Mouse (Mus musculus): ENCODE measurements around the gene Plxdc1. TPM values are rescaled to one million over a fixed set of nuclear protein-coding genes. Genes with fewer than 3 reads are reported as not detected.

Gene Plxdc1
- polyA plus RNA-seq, 1 experiment from 2014 or later = 0.40 TPM

DNA sequence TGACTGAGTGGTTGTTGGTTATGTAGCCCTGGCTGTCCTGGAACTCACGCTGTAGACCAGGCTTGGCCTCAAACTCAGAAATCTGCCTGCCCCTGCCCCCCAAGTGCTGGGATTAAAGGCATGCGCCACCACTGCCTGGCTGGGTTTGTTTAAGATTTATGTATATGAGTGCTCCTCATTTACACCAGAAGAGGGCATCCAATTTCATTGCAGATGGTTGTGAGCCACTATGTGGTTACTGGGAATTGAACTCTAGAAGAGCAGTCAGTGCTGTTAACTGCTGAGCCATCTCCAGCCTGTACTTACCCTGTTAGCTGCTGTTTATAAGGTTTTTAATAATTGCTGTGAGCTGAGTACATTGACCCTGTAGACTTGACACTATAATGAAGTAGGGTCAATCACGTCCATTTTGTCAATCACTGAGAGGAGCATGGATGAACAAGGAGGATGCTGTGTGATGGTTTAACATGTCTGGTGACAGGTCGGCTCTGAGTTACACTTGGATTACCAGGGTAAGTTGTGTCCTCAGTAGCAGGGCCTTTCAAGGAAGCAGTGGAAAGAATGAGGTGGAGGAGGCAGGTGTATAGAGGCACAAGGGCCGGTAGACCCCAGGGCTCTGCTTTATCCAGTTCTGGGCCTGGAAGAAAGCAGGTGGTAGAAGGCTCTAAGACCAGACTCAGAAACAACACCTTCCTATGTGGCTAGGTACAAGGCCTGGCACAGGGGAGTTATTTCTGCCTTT, 44.6 kb upstream of the Plxdc1 start:
- Histone ChIP-seq H3K27ac (replicated peaks) (0 out of 2 replicates have a peak overlapping the region, but pooled peaks have one; percentile 13), H3K27me3 (ENCODE audit: control insufficient read depth, insufficient read depth, low read length) (no peaks in the 10 kb centered on the region), H3K9me3 (ENCODE audit: control insufficient read depth, low read length) (no peaks in the 10 kb centered on the region), H3K9ac (ENCODE audit: low read length) (no peak overlapping the region), H3K4me2 (replicated peaks; ENCODE audit: low read depth) (no peak overlapping the region), H3K36me3 (ENCODE audit: control insufficient read depth, insufficient read depth, low read length) (peaks cover 12% of the 10 kb centered on the region), H3K4me3 (ENCODE audit: low read depth, low read length) (no peak overlapping the region), H3K4me1 (replicated peaks; ENCODE audit: control insufficient read depth, insufficient read depth) (peaks cover 2% of the 10 kb centered on the region; the same call in 1 of the 2 replicates)
- ATAC-seq (ENCODE audit: low FRiP score, low TSS enrichment) = no peak
- TF ChIP-seq CTCF (IDR thresholded peaks at IDR 0.05; ENCODE audit: low read depth) (peak; percentile 53), EP300 (optimal IDR thresholded peaks at IDR 0.05) (no peak)
- DNase-seq (ENCODE audit: low spot score) = no peak
- 46% methylated on average over 5 of the region's 5 CpGs for WGBS

DNA sequence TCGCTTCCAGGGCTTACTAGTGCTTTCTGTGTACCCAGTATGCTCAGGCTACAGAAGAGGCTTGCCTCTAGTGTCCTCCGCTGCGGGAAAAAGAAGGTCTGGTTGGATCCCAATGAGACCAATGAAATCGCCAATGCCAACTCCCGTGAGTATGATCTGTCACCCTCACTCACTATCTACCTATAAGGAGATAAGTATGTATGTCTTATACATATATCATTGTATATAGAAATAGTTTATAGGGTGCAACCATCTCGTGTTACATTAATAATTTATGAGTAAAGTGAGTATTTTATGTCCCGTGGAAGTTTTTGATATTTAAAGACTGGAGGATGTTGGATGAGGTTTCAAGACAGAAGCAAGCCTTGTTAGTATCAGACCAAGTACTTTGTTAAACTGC, 41.5 kb upstream of the Plxdc1 start:
- Histone ChIP-seq H3K36me3 (ENCODE audit: control insufficient read depth, insufficient read depth, low read length) (peaks cover 12% of the 10 kb centered on the region), H3K4me3 (ENCODE audit: low read depth, low read length) (peak overlapping the region; percentile 95), H3K4me2 (replicated peaks; ENCODE audit: low read depth) (peak overlapping the region; percentile 79), H3K27me3 (ENCODE audit: control insufficient read depth, insufficient read depth, low read length) (no peaks in the 10 kb centered on the region), H3K27ac (replicated peaks) (no peak overlapping the region), H3K4me1 (replicated peaks; ENCODE audit: control insufficient read depth, insufficient read depth) (no peaks in the 10 kb centered on the region), H3K9me3 (ENCODE audit: control insufficient read depth, low read length) (no peaks in the 10 kb centered on the region), H3K9ac (ENCODE audit: low read length) (peak overlapping the region; percentile 100)
- ATAC-seq (ENCODE audit: low FRiP score, low TSS enrichment) = no peak
- TF ChIP-seq EP300 (optimal IDR thresholded peaks at IDR 0.05) (no peak), CTCF (IDR thresholded peaks at IDR 0.05; ENCODE audit: low read depth) (no peak)
- DNase-seq (ENCODE audit: low spot score) = no peak
- WGBS = 13% methylated on average over 7 of the region's 7 CpGs

DNA sequence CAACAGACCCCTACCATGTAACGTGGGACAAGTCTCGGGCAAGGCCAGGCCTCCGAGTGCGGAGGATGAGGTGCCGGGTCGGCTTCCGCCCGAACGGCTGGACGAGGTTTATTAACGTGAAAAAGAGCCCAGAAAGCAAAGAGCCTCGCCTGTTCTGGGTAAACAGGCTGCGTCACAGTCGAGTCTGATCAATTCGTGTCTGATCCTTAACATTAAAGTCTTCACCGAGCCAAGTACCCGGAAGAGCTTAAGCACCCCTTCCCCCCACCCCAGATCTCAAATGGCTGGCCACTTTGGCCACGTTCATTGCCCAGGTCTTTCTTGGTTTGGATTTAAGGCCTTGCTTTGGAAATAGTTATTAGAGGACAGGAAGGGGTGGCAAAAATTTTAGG, 41.0 kb upstream of the Plxdc1 start:
- WGBS = 0% methylated on average over 18 of the region's 18 CpGs
- DNase-seq (ENCODE audit: low spot score) (no peak), ATAC-seq (ENCODE audit: low FRiP score, low TSS enrichment) (peak; percentile 0; the same call in 1 of the 2 replicates)
- Histone ChIP-seq H3K9ac (ENCODE audit: low read length) (peak overlapping the region; percentile 100), H3K27ac (replicated peaks) (peak overlapping the region; percentile 91), H3K9me3 (ENCODE audit: control insufficient read depth, low read length) (no peaks in the 10 kb centered on the region), H3K36me3 (ENCODE audit: control insufficient read depth, insufficient read depth, low read length) (peaks cover 12% of the 10 kb centered on the region), H3K4me3 (ENCODE audit: low read depth, low read length) (peak overlapping the region; percentile 95), H3K4me1 (replicated peaks; ENCODE audit: control insufficient read depth, insufficient read depth) (no peaks in the 10 kb centered on the region), H3K27me3 (ENCODE audit: control insufficient read depth, insufficient read depth, low read length) (no peaks in the 10 kb centered on the region), H3K4me2 (replicated peaks; ENCODE audit: low read depth) (peak overlapping the region; percentile 79)
- TF ChIP-seq EP300 (optimal IDR thresholded peaks at IDR 0.05) (no peak), CTCF (IDR thresholded peaks at IDR 0.05; ENCODE audit: low read depth) (no peak)

GRCm38 (mm10) chr11:98026570-98027296, 40.5 kb upstream of the Plxdc1 start, which contains the start of gene Rpl19:
Gene Rpl19 (plus strand): TSS chr11:98026710.
- peak within 1 kb of the TSS; percentile 100 for H3K9ac ChIP-seq (ENCODE audit: low read length)
- H3K4me1 ChIP-seq (replicated peaks; ENCODE audit: control insufficient read depth, insufficient read depth) = no peaks in the 10 kb centered on the region
- H3K27me3 ChIP-seq (ENCODE audit: control insufficient read depth, insufficient read depth, low read length) = no peaks in the 10 kb centered on the region
- ATAC-seq (ENCODE audit: low FRiP score, low TSS enrichment) (peak; percentile 81), DNase-seq (ENCODE audit: low spot score) (peak; percentile 89)
- TF ChIP-seq CTCF (IDR thresholded peaks at IDR 0.05; ENCODE audit: low read depth) (no peak), EP300 (optimal IDR thresholded peaks at IDR 0.05) (peak; percentile 27)
- peak within 1 kb of the TSS; percentile 79 for H3K4me2 ChIP-seq (replicated peaks; ENCODE audit: low read depth)
- peaks cover 12% of the 10 kb centered on the region for H3K36me3 ChIP-seq (ENCODE audit: control insufficient read depth, insufficient read depth, low read length)
- H3K27ac ChIP-seq (replicated peaks) = peak within 1 kb of the TSS; percentile 91
- H3K4me3 ChIP-seq (ENCODE audit: low read depth, low read length) = peak within 1 kb of the TSS; percentile 95
- under 1% methylated on average over 60 of the region's 69 CpGs for WGBS
- no peaks in the 10 kb centered on the region for H3K9me3 ChIP-seq (ENCODE audit: control insufficient read depth, low read length)

DNA sequence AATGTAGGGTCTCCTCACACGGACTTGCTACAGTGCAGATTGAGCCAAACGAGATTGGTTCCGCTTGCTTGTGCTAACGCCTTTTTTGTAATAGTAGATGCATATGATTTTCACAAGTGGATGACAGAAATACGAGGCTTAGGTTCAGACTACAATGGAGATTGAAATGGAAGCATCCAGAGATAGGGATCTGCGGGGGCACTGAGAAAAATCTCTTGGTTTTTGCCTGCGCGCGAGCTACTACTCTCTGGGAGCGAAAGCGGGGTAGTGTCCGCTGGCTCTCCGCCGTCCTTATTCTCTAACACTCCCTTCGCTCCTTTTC, 40.0 kb upstream of the Plxdc1 start:
- Histone ChIP-seq H3K4me3 (ENCODE audit: low read depth, low read length) (peak overlapping the region; percentile 95), H3K4me1 (replicated peaks; ENCODE audit: control insufficient read depth, insufficient read depth) (no peaks in the 10 kb centered on the region), H3K27ac (replicated peaks) (peak overlapping the region; percentile 91), H3K9me3 (ENCODE audit: control insufficient read depth, low read length) (no peaks in the 10 kb centered on the region), H3K36me3 (ENCODE audit: control insufficient read depth, insufficient read depth, low read length) (peaks cover 12% of the 10 kb centered on the region), H3K27me3 (ENCODE audit: control insufficient read depth, insufficient read depth, low read length) (no peaks in the 10 kb centered on the region), H3K4me2 (replicated peaks; ENCODE audit: low read depth) (peak overlapping the region; percentile 79), H3K9ac (ENCODE audit: low read length) (peak overlapping the region; percentile 100)
- ATAC-seq (ENCODE audit: low FRiP score, low TSS enrichment) = no peak
- 4% methylated on average over 15 of the region's 15 CpGs for WGBS
- DNase-seq (ENCODE audit: low spot score) = no peak
- no peak for TF ChIP-seq CTCF (IDR thresholded peaks at IDR 0.05; ENCODE audit: low read depth)
- TF ChIP-seq EP300 (optimal IDR thresholded peaks at IDR 0.05) = no peak

DNA sequence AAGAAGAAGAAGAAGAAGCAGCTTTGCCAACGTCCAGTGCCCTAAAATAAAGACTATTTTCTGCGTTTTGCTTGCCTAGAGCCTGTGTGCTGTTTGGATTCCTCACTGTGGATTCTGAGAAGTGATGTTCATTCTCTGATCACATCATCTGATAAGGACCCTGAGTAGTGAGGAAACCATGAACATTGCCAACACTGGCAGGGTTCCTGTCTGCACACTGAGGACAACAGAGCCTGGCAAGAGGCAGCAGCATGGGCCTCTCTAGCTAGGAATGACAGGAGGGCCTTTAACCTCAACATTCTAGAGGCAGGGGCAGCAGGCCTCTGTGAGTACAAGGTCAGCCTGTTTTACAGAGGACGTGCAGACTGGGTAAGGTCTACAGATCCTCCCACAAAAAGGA, 38.3 kb upstream of the Plxdc1 start:
- Histone ChIP-seq H3K9me3 (ENCODE audit: control insufficient read depth, low read length) (no peaks in the 10 kb centered on the region), H3K36me3 (ENCODE audit: control insufficient read depth, insufficient read depth, low read length) (peaks cover 6% of the 10 kb centered on the region), H3K27ac (replicated peaks) (no peak overlapping the region), H3K4me2 (replicated peaks; ENCODE audit: low read depth) (no peak overlapping the region), H3K4me3 (ENCODE audit: low read depth, low read length) (no peak overlapping the region), H3K27me3 (ENCODE audit: control insufficient read depth, insufficient read depth, low read length) (no peaks in the 10 kb centered on the region), H3K9ac (ENCODE audit: low read length) (no peak overlapping the region), H3K4me1 (replicated peaks; ENCODE audit: control insufficient read depth, insufficient read depth) (no peaks in the 10 kb centered on the region)
- ATAC-seq (ENCODE audit: low FRiP score, low TSS enrichment) (no peak), DNase-seq (ENCODE audit: low spot score) (no peak)
- 91% methylated on average over 3 of the region's 3 CpGs for WGBS
- TF ChIP-seq EP300 (optimal IDR thresholded peaks at IDR 0.05) (no peak), CTCF (IDR thresholded peaks at IDR 0.05; ENCODE audit: low read depth) (no peak)

Measured in stomach, postnatal 0 days (tissue).